Mouse (Mus musculus) lung, adult 18-20 months (tissue): ENCODE results near the gene Commd4.
"Not testable (repeated sequence)": the region's sequence is repeated elsewhere in the genome, so short reads cannot be mapped to it uniquely, and the experiment has no call there.

Experiments
- DNase-seq, 2 experiments: peaks; one replicate each; pipeline ENCODE4 v3.0.0; 2022; ENCODE audit warnings: mixed read lengths in 2 of 2

Gene Commd4

DNA sequence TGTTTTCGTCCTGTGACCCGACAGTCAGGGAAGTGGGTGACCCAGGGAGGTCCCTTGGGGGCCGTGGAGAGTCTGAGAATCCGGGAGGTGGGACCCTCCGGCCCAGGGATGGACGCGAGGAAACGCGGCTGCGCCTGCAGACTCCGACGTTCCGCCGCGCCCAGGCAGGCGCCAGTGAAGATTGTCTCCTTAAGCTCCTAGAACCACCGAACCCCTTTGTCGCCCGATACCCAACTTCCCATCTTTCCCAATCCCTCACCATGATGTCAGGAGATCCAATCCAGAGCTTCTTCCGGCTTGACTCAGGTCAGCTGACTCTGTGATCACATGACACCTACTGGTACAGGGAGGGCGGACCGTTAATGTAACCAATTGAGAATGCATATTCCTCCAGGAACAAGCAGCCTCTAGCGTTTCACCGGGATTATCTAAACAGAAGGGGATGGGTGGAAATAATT, at the start of gene Commd4:
Gene Commd4 (minus strand): TSS at position 319 of the 458 bp plus-strand sequence.
- DNase-seq = peak; percentile 90 to 95

GRCm38 (mm10) chr9:57206896-57207295, 48.8 kb upstream of the Commd4 start:
- DNase-seq = no peak

- not testable (repeated sequence) for DNase-seq
These were observed 45.4 kb upstream of the Commd4 start for GRCm38 (mm10) chr9:57203571-57203970.

DNA sequence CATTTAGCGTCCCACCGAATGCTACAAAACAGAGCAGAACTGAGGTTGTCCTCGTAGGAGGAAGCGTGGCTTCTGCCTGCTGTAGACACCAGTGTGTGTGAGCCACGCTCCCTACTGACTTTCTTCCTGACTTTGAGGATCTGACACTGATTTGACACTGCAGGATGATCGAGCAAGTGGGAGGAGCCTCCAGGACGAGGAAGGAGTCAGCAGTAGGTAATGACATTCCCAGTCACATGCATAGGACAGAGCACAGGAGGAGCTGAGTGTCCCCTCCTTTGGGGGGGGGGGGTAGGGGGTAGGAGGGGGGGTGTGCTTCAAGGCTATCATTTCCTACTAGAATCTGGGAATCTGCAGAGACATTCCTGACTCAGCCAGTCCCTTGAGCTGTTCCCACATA, 44.9 kb upstream of the Commd4 start:
- DNase-seq = no peak

- no peak for DNase-seq
These were observed 39.3 kb upstream of the Commd4 start for GRCm38 (mm10) chr9:57197414-57197813.

GRCm38 (mm10) chr9:57196708-57197107, 38.6 kb upstream of the Commd4 start:
- no peak for DNase-seq

DNA sequence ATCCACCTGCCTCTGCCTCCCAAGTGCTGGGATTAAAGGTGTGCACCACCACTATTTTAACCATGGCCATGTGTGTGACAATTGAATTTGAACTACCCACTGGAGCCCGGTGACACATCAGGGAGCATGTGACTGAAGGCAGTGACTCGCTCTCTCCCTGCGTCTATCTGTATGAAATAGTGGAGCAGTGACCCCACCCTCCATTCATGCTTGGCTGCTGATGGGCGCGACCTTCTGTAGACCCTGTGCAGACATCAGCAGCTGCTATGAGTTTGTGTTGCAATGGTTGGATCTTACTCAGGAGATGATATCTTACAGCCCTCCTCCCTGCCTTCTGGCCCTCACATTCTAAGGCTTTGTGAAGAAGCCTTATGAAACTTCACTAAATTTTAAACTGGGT, 10.3 kb upstream of the Commd4 start:
- DNase-seq = no peak

DNA sequence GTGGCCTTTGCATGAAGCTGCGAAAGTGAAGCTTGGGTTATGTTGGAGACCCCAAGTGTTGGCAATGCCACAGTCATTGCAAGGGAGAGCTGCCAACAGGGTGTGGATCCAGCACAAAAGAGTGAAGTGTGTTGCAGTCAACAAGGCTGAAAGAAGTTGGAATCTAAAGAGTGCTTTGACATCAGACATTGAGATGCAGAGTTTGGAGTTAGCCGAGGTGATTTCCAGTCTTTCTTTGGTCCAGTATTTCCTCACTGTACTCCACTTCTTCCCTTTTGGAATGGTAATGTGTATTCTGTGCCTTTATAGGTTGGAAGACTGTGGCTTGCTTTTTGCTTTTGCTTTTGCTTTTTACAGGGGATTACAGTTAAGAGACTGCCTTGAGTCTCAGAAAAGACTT, 8.0 kb upstream of the Commd4 start:
- DNase-seq = no peak

DNA sequence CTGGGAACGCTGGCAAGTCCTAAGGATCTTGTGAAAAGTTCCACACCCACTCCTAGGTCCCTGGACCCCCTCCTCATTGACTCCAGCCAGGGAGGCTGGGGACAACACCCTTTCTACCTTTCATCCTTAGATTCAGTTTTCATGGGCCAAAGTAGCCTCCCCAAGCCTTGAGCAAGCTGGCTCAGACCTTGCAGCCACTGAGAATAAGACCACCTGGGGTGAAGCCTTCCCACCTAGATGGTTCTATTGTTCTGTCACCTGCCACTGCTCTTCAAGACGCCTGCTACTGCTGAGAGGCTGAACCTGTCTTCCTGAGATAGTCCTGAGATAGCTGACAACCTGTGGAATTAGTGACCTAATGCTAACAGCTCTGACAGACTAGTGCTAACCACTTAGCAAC, 5.0 kb upstream of the Commd4 start:
- no peak for DNase-seq

- no peak for DNase-seq
These were observed 4.4 kb upstream of the Commd4 start for GRCm38 (mm10) chr9:57162496-57162895.

DNA sequence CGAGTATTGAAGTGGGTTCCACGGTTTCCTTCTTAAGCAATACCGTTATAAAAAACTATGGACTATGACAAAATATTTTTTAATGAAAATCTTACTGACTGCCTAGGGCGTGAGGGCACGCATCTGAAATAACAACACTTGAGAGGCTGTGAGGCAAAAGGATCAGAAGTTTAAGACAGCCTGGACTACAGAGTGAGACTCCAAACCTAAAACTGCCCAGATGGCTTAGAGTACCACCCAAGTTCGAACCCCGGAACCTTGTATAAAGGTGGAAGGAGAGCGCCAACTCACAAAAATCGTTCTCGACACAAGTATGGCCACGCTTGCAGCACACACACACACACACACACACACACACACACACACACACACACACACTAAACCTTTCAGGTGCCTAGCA, 375 bp upstream of the Commd4 start:
- no peak for DNase-seq

GRCm38 (mm10) chr9:57157499-57157898, 632 bp downstream of the Commd4 start:
- DNase-seq = no peak

- DNase-seq = no peak
These were observed 1.3 kb downstream of the Commd4 start for GRCm38 (mm10) chr9:57156823-57157222.

DNA sequence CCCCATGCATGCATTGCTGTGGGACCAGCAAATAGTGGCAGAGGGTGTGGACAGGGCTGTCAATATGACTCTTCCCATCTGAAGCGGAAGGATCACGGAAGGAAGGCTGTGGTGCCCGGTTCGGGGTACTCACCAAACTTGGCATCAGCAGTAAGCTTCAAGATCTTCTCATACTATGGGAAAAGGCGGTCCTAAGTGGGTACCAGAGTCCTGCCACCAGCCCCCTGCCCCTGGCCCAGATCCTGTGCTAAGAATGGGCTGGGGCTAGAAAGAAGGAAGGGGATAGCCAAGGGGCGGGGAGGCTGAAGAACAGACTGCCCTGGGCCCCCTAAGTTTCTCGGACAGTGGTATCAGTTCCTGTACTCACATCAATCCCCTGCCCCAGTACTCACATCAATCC, 1.7 kb downstream of the Commd4 start:
- no peak for DNase-seq

- no peak for DNase-seq
These were observed 5.8 kb downstream of the Commd4 start for GRCm38 (mm10) chr9:57152331-57152730.

DNA sequence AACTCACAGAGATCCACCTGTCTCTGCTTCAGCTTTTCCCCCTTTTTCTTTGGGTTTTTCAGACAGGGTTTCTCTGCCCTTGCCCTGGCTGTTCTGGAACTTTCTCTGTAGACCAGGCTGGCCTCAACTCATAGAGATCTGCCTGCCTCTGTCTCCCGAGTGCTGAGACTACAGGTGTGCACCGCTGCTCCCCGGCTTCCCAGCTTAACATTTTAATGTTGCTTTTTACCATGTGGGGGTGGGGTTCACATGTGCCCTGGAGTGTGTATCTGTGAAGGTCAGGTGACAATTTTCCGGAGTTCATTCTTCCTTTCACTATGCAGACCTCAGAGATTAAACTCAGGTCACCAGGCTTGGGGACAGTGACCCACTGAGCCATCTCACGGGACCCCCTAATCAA, 7.9 kb downstream of the Commd4 start:
- DNase-seq = no peak

- no peak for DNase-seq
These were observed 9.1 kb downstream of the Commd4 start for GRCm38 (mm10) chr9:57149021-57149420.

- peak; percentile 94 to 95 for DNase-seq
These were observed 9.8 kb downstream of the Commd4 start, which contains the start of gene Neil1 for GRCm38 (mm10) chr9:57148144-57148878. Neil1 (minus strand) TSS chr9:57148305.

DNA sequence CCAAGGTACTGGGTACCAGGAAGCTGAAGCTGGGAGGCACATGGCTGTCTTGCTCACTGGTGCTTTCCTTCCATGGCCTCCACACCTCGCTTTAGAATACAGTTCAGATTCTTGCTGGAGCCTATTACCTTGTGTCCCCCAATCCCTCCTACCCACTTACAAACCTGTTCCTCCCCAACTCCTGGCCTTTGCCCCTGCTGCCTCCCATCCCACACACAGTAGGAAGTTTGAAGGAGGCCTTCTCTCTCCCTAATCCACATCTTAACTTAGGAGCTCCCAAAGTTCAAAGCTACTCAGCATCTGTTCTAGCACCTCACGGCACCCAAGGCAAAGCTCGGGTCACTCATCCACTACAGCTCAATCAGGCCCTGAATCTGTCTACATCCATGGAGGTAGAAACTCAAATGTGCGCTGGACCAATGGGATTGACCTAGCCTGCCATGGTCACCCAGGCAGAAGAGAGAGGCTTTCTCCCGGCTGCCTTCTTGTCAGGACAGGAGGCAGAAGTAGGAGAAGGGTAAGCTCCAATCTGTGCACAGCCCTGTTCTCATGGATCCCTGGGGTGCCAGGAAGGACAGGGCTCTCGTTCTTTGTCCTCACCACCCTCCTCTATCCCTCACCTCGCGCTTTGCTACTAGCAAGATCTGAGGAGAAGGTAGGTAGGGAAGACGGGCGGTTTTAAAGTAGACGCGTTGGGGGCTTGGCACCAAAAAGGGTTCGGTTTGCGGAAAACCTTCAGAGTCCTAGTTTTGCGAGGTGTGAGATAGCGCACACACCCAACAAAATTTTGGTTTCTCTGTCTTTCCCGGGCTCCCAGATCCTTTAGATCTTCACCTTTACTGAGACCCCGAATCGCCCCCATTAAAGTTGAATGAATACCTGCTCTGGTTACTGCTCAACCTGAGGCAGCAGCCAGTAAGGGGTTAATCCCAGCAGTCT, 10.7 kb downstream of the Commd4 start:
- no peak for DNase-seq

DNA sequence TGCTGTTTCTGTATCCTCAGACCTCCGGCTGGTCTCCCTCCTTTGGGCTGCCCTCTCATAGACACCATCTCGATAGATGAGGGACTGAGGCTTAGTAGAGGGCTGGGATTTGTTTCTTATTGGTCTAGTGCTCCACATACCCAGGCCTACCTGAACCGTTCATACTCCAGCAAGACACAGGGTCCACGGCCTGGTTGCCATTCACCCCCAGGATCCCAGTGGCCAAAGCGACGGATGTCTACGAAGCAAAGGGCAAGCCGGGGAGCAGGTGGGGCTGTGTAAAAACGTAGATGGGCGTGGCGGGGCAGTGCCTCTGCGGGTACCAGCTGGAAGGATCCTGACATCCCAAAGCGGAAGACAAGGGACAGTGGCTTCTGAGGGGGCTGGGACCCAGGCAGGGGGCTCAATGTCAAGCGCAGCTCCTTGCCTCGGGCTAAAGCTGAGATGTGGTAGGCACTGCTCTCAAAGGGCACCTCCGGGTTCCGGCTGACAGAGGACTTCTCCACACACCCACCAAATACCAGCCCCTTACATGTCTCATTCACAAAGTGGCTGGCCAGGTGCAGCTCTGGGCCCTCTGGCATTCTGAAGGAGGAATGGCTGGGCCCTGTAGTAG, 11.6 kb downstream of the Commd4 start:
- DNase-seq = no peak

DNA sequence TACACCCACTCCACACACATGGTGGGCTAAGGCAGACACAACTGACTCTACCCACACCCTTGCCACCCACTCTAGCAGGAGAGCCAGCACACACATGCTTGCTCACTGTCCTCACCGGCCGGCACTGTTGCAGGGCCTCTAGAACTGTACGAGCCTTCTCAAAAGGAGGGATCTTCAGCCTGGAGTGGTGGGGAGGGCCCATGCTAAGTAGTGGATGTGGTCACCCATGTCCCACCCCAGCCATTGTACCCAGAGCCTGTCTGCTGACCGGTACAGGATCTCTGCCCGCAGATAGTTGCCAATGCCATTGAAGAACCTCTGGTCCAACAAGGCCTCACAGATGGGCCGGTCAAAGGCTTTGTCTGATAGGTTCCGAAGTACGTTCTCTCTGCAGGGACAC, 13.3 kb downstream of the Commd4 start:
- no peak for DNase-seq

DNA sequence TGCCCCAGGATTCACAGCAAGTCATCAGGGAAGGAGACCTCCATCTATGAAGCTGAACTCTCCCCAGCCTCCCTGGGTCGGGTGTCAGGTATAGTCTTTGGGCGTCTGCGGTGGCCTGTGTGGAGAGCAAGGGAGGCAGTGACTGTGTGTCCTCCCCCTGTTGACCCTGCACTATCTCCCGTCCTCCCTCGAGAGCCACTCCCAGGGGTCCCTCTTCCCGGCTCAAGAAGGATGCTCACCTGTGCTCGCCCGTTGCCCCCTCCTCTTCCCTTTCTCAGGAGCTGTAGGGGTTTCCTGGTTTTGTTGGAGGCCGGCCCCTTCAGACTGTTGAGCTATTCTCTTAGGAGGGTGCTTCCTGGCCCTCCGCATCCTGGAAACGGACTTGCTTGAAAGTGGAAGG, 14.9 kb downstream of the Commd4 start:
- no peak for DNase-seq
